Mouse (Mus musculus) WW6 (cell line): Measurements from ENCODE around the gene Cwh43.

Experiments used
- DNase-seq: peaks from one replicate; pipeline ENCODE4 v3.0.0-alpha.2; 2013; ENCODE audit warnings: low read depth, low spot score

The Cwh43 gene

GRCm38 (mm10) chr5:73399768-73400526, 5.9 kb upstream of the Cwh43 start:
- DNase-seq, result no peak

- no peak for DNase-seq
Observed at GRCm38 (mm10) chr5:73401341-73401740, 4.5 kb upstream of the Cwh43 start.

GRCm38 (mm10) chr5:73402911-73403310, 3.0 kb upstream of the Cwh43 start:
- DNase-seq, result no peak

GRCm38 (mm10) chr5:73403311-73404068, 2.4 kb upstream of the Cwh43 start:
- DNase-seq, result no peak

GRCm38 (mm10) chr5:73404790-73405189, 1.1 kb upstream of the Cwh43 start:
- no peak for DNase-seq

GRCm38 (mm10) chr5:73406861-73407260, 986 bp downstream of the Cwh43 start:
- no peak for DNase-seq

GRCm38 (mm10) chr5:73409970-73410369, 4.1 kb downstream of the Cwh43 start:
- no peak for DNase-seq

GRCm38 (mm10) chr5:73411771-73412170, 5.9 kb downstream of the Cwh43 start:
- DNase-seq, result no peak

GRCm38 (mm10) chr5:73414172-73414571, 8.3 kb downstream of the Cwh43 start:
- no peak for DNase-seq

GRCm38 (mm10) chr5:73419045-73419695, 13.3 kb downstream of the Cwh43 start:
- DNase-seq, result no peak

- no peak for DNase-seq
Observed at GRCm38 (mm10) chr5:73426824-73427223, 20.9 kb downstream of the Cwh43 start.

GRCm38 (mm10) chr5:73431581-73431980, 25.7 kb downstream of the Cwh43 start:
- no peak for DNase-seq

GRCm38 (mm10) chr5:73432805-73433204, 26.9 kb downstream of the Cwh43 start:
- DNase-seq, result no peak

GRCm38 (mm10) chr5:73434764-73435163, 28.9 kb downstream of the Cwh43 start:
- no peak for DNase-seq

GRCm38 (mm10) chr5:73442176-73442575, 36.3 kb downstream of the Cwh43 start:
- DNase-seq, result no peak

GRCm38 (mm10) chr5:73450276-73450675, 44.4 kb downstream of the Cwh43 start:
- no peak for DNase-seq

- no peak for DNase-seq
Observed at GRCm38 (mm10) chr5:73454502-73455306, 48.8 kb downstream of the Cwh43 start.

GRCm38 (mm10) chr5:73455307-73455687, 49.4 kb downstream of the Cwh43 start:
- DNase-seq, result no peak

GRCm38 (mm10) chr5:73468462-73469433, 62.9 kb downstream of the Cwh43 start:
- no peak for DNase-seq
